Mouse (Mus musculus) liver, embryonic 13.5 days (tissue): Measurements from ENCODE around the gene Rps11. TPM values are rescaled to one million over a fixed set of nuclear protein-coding genes. Genes with fewer than 3 reads are reported as not detected.
"Not testable (repeated sequence)": the region's sequence is repeated elsewhere in the genome, so short reads cannot be mapped to it uniquely, and the experiment has no call there.

Source experiments
- ATAC-seq: fragments of 200-750 bp; cut with Nextera tagmentation; 2 replicates; pipeline ENCODE4 v1.8.0; 2017; ENCODE audit warnings: low read depth, mild to moderate bottlenecking, moderate number of reproducible peaks, moderate library complexity
- DNase-seq: peaks from one replicate; pipeline ENCODE4 v3.0.0; 2022
- H3K27ac ChIP-seq: fragments of 300-500 bp; sonication (generic); 2 replicates; pipeline ENCODE4 v1.5.1; 2015; ENCODE audit warnings: moderate library complexity, mild to moderate bottlenecking, inconsistent platforms
- H3K27me3 ChIP-seq: fragments of 300-500 bp; sonication (generic); 2 replicates; pipeline ENCODE4 v1.6.1; 2015; ENCODE audit warnings: mild to moderate bottlenecking, inconsistent platforms
- H3K36me3 ChIP-seq: fragments of 300-500 bp; sonication (generic); 2 replicates; pipeline ENCODE4 v1.6.1; 2015; ENCODE audit warnings: mild to moderate bottlenecking, inconsistent platforms
- H3K4me1 ChIP-seq: fragments of 300-500 bp; sonication (generic); replicated peaks from 2 replicates; pipeline ENCODE4 v1.6.1; 2015; ENCODE audit warnings: inconsistent platforms
- H3K4me2 ChIP-seq: fragments of 300-500 bp; sonication (generic); 2 replicates; pipeline ENCODE4 v1.6.1; 2015; ENCODE audit warnings: inconsistent platforms, mild to moderate bottlenecking, moderate library complexity
- H3K4me3 ChIP-seq: fragments of 300-500 bp; sonication (generic); replicated peaks from 2 replicates; pipeline ENCODE4 v1.5.1; 2015; ENCODE audit warnings: mild to moderate bottlenecking, inconsistent platforms
- H3K9ac ChIP-seq: fragments of 300-500 bp; sonication (generic); 2 replicates; pipeline ENCODE4 v1.6.1; 2015; ENCODE audit warnings: mild to moderate bottlenecking, inconsistent platforms
- H3K9me3 ChIP-seq: fragments of 300-500 bp; sonication (generic); replicated peaks from 2 replicates; pipeline ENCODE4 v1.6.1; 2016; ENCODE audit warnings: inconsistent platforms
- WGBS: fragments of 180-500 bp; shearing (Covaris S2); methylation state at CpG from one replicate; pipeline ENCODE4 v1.1.7; 2015; ENCODE audit not compliant: insufficient replicate concordance; 5-methylcytosine and 5-hydroxymethylcytosine counted together
- polyA plus RNA-seq: library from polyadenylated mRNA; unstranded; fragments of >200 nt; fragmentation: Nextera tagmentation; extraction: Ambion mirVana; gene quantifications from 2 replicates; pipeline ENCODE4 v1.2.1, GENCODE M21; 2015

Gene Rps11
- polyA plus RNA-seq, 1 experiment from 2014 or later, result 1,372 TPM

- Histone ChIP-seq H3K27me3 (no peaks in the 10 kb centered on the region), H3K27ac (no peak overlapping the region), H3K4me2 (no peak overlapping the region), H3K9ac (no peak overlapping the region), H3K9me3 (no peaks in the 10 kb centered on the region), H3K4me1 (peaks cover 30% of the 10 kb centered on the region), H3K4me3 (no peak overlapping the region), H3K36me3 (no peaks in the 10 kb centered on the region)
- ATAC-seq, result no peak
- DNase-seq, result no peak
- WGBS, result 66% methylated on average over 8 of the region's 8 CpGs
Measured at GRCm38 (mm10) chr7:45105491-45105890, 18.7 kb downstream of the Rps11 start.

- Histone ChIP-seq H3K27ac (no peak overlapping the region), H3K4me3 (no peak overlapping the region), H3K27me3 (no peaks in the 10 kb centered on the region), H3K36me3 (no peaks in the 10 kb centered on the region), H3K4me1 (peaks cover 25% of the 10 kb centered on the region), H3K4me2 (no peak overlapping the region), H3K9ac (no peak overlapping the region), H3K9me3 (no peaks in the 10 kb centered on the region)
- DNase-seq (no peak), ATAC-seq (no peak)
- 62% methylated on average over 5 of the region's 5 CpGs for WGBS
Measured at GRCm38 (mm10) chr7:45104941-45105340, 19.3 kb downstream of the Rps11 start.

- no peaks in the 10 kb centered on the region for H3K27me3 ChIP-seq
- peak within 1 kb of the TSS; percentile 53 for H3K9ac ChIP-seq
- ATAC-seq (peak; percentile 83), DNase-seq (no peak)
- 40% methylated on average over 7 of the region's 7 CpGs for WGBS
- H3K36me3 ChIP-seq, result no peaks in the 10 kb centered on the region
- H3K27ac ChIP-seq, result peak within 1 kb of the TSS; percentile 78
- H3K9me3 ChIP-seq, result no peaks in the 10 kb centered on the region
- peak within 1 kb of the TSS; percentile 55 for H3K4me2 ChIP-seq
- peaks cover 25% of the 10 kb centered on the region for H3K4me1 ChIP-seq
- peak within 1 kb of the TSS; percentile 39 for H3K4me3 ChIP-seq
Measured at GRCm38 (mm10) chr7:45103652-45104180, 20.5 kb downstream of the Rps11 start, which contains the start of gene Fcgrt. Fcgrt (minus strand) TSS chr7:45103851.

- peak overlapping the region; percentile 53 for H3K9ac ChIP-seq
- peak overlapping the region; percentile 39 for H3K4me3 ChIP-seq
- H3K4me2 ChIP-seq, result peak overlapping the region; percentile 55
- 58% methylated on average over 9 of the region's 9 CpGs for WGBS
- DNase-seq (no peak), ATAC-seq (0 out of 2 replicates have a peak, but pooled peaks have one; percentile 5)
- no peaks in the 10 kb centered on the region for H3K36me3 ChIP-seq
- peak overlapping the region; percentile 78 for H3K27ac ChIP-seq
- H3K27me3 ChIP-seq, result no peaks in the 10 kb centered on the region
- H3K4me1 ChIP-seq, result peaks cover 25% of the 10 kb centered on the region
- H3K9me3 ChIP-seq, result no peaks in the 10 kb centered on the region
Measured at GRCm38 (mm10) chr7:45102940-45103585, 21.2 kb downstream of the Rps11 start.

GRCm38 (mm10) chr7:45102441-45102840, 21.8 kb downstream of the Rps11 start:
- H3K9ac ChIP-seq, result peak overlapping the region; percentile 23; the same call in 1 of the 2 replicates
- H3K4me1 ChIP-seq, result peaks cover 25% of the 10 kb centered on the region
- peak overlapping the region; percentile 39 for H3K4me3 ChIP-seq
- peak overlapping the region; percentile 55 for H3K4me2 ChIP-seq
- no peak overlapping the region for H3K27ac ChIP-seq
- no peaks in the 10 kb centered on the region for H3K27me3 ChIP-seq
- H3K9me3 ChIP-seq, result no peaks in the 10 kb centered on the region
- DNase-seq (no peak), ATAC-seq (peak; percentile 25; the same call in 1 of the 2 replicates)
- WGBS, result 53% methylated on average over 11 of the region's 11 CpGs
- H3K36me3 ChIP-seq, result no peaks in the 10 kb centered on the region

GRCm38 (mm10) chr7:45100046-45100445, 24.2 kb downstream of the Rps11 start:
- 75% methylated on average over 6 of the region's 6 CpGs for WGBS
- H3K27me3 ChIP-seq, result no peaks in the 10 kb centered on the region
- no peak overlapping the region for H3K27ac ChIP-seq
- no peak for DNase-seq
- H3K4me1 ChIP-seq, result peaks cover 31% of the 10 kb centered on the region
- no peak for ATAC-seq
- H3K36me3 ChIP-seq, result no peaks in the 10 kb centered on the region
- H3K4me2 ChIP-seq, result no peak overlapping the region
- no peak overlapping the region for H3K9ac ChIP-seq
- no peak overlapping the region for H3K4me3 ChIP-seq
- no peaks in the 10 kb centered on the region for H3K9me3 ChIP-seq

GRCm38 (mm10) chr7:45098541-45099240, 25.5 kb downstream of the Rps11 start:
- Histone ChIP-seq H3K27me3 (no peaks in the 10 kb centered on the region), H3K9me3 (no peaks in the 10 kb centered on the region), H3K4me3 (no peak overlapping the region), H3K27ac (no peak overlapping the region), H3K36me3 (no peaks in the 10 kb centered on the region), H3K9ac (no peak overlapping the region), H3K4me1 (peaks cover 35% of the 10 kb centered on the region), H3K4me2 (no peak overlapping the region)
- ATAC-seq (no peak), DNase-seq (no peak)
- WGBS, result 76% methylated on average over 8 of the region's 8 CpGs

- Histone ChIP-seq H3K9me3 (no peaks in the 10 kb centered on the region), H3K4me2 (no peak overlapping the region), H3K36me3 (no peaks in the 10 kb centered on the region), H3K27me3 (no peaks in the 10 kb centered on the region), H3K27ac (peak overlapping the region; percentile 43), H3K9ac (no peak overlapping the region), H3K4me3 (no peak overlapping the region), H3K4me1 (peaks cover 33% of the 10 kb centered on the region)
- no peak for ATAC-seq
- DNase-seq, result no peak
- 14% methylated on average over 6 of the region's 6 CpGs for WGBS
Measured at GRCm38 (mm10) chr7:45097479-45097878, 26.8 kb downstream of the Rps11 start.

GRCm38 (mm10) chr7:45095965-45096364, 28.3 kb downstream of the Rps11 start:
- not testable (repeated sequence) for H3K36me3 ChIP-seq

GRCm38 (mm10) chr7:45095367-45095766, 28.9 kb downstream of the Rps11 start:
- no peaks in the 10 kb centered on the region for H3K36me3 ChIP-seq
- no peak for ATAC-seq
- H3K4me1 ChIP-seq, result peaks cover 47% of the 10 kb centered on the region
- H3K9me3 ChIP-seq, result no peaks in the 10 kb centered on the region
- H3K9ac ChIP-seq, result no peak overlapping the region
- H3K27ac ChIP-seq, result no peak overlapping the region
- WGBS, result 56% methylated on average over 6 of the region's 6 CpGs
- H3K27me3 ChIP-seq, result no peaks in the 10 kb centered on the region
- no peak for DNase-seq
- H3K4me2 ChIP-seq, result no peak overlapping the region
- H3K4me3 ChIP-seq, result no peak overlapping the region

More at GRCm38 (mm10) chr7:45095965-45096364, 28.3 kb downstream of the Rps11 start:
- WGBS, result 85% methylated on average over 14 of the region's 14 CpGs
- not testable (repeated sequence) for ATAC-seq, DNase-seq, H3K27me3 ChIP-seq, H3K9ac ChIP-seq, H3K4me2 ChIP-seq, H3K4me3 ChIP-seq, H3K9me3 ChIP-seq, H3K27ac ChIP-seq
- H3K4me1 ChIP-seq, result peaks cover 41% of the 10 kb centered on the region

- no peak for ATAC-seq
- H3K27ac ChIP-seq, result no peak overlapping the region; the same call in 1 of the 2 replicates
- no peaks in the 10 kb centered on the region for H3K36me3 ChIP-seq
- no peaks in the 10 kb centered on the region for H3K9me3 ChIP-seq
- no peak overlapping the region for H3K4me3 ChIP-seq
- H3K4me2 ChIP-seq, result no peak overlapping the region
- no peak overlapping the region for H3K9ac ChIP-seq
- no peaks in the 10 kb centered on the region for H3K27me3 ChIP-seq
- WGBS, result 45% methylated on average over 7 of the region's 7 CpGs
- H3K4me1 ChIP-seq, result peaks cover 52% of the 10 kb centered on the region
- no peak for DNase-seq
Measured at GRCm38 (mm10) chr7:45094121-45094520, 30.1 kb downstream of the Rps11 start.
